In genomic region chr17:5134271-5134670, GRCm38 (mm10) we compare ENCODE assay signal across 27 mouse cellular contexts.
DNase-seq lines count a peak whose midpoint lies in the region; ATAC-seq and TF ChIP-seq lines count a peak whose summit lies in the region.
"Had no signal": no experiment of that assay in that cellular context is flagged by ENCODE, and none has a peak within 500 bp of the region (broad histone marks: within the 10 kb centered on the region; RNA-seq: fewer than 3 reads in every experiment).

No protein-coding gene starts in this region.

- TF ChIP-seq CTCF in CH12.LX (conservative IDR thresholded peaks at IDR 0.05 in 1 of 2, IDR thresholded peaks at IDR 0.05 in 1 of 2; ENCODE audit: low read depth in 2 of 2, low read length in 2 of 2): no peak

- no peak for TF ChIP-seq EP300 in CH12.LX (IDR thresholded peaks at IDR 0.05; ENCODE audit: low read length)

- no peaks in the 10 kb centered on the region for H3K9me3 ChIP-seq in kidney, embryonic 16.5 days (ENCODE audit: low read length)
- H3K9me3 ChIP-seq in CH12.LX (replicated peaks; ENCODE audit: low read length): no peaks in the 10 kb centered on the region
- no peaks in the 10 kb centered on the region for H3K9me3 ChIP-seq in midbrain, embryonic 16.5 days (replicated peaks; ENCODE audit: control insufficient read depth, low read length, poor library complexity, severe bottlenecking)
- H3K9me3 ChIP-seq: forebrain, embryonic 13.5 days; hindbrain, embryonic 13.5 days; liver, embryonic 12.5 days; megakaryocyte, embryonic 14.5 days; midbrain, embryonic 12.5 days; neural tube, embryonic 13.5 days had no signal

- H3K4me3 ChIP-seq in kidney, embryonic 16.5 days (ENCODE audit: low read length): no peak overlapping the region
- H3K4me3 ChIP-seq in CH12.LX (replicated peaks in 1 of 3; ENCODE audit: low read depth in 2 of 3, low read length in 2 of 3, poor library complexity in 1 of 3): no peak overlapping the region
- H3K4me3 ChIP-seq in midbrain, embryonic 16.5 days (ENCODE audit: low read depth, low read length): no peak overlapping the region
- H3K4me3 ChIP-seq: forebrain, embryonic 13.5 days; hindbrain, embryonic 13.5 days; liver, embryonic 12.5 days; megakaryocyte, embryonic 14.5 days; midbrain, embryonic 12.5 days; neural tube, embryonic 13.5 days had no signal

- H3K36me3 ChIP-seq in kidney, embryonic 16.5 days (ENCODE audit: insufficient read depth, low read length): 0 out of 2 replicates have a peak, but pooled peaks cover 5% of the 10 kb centered on the region
- H3K36me3 ChIP-seq in CH12.LX (replicated peaks in 1 of 2; ENCODE audit: control insufficient read depth in 1 of 2, insufficient read depth in 1 of 2, low read length in 1 of 2): peaks cover 0 to 21% of the 10 kb centered on the region in 2 experiments
- H3K36me3 ChIP-seq in midbrain, embryonic 16.5 days (ENCODE audit: control insufficient read depth, insufficient read depth, low read length): no peaks in the 10 kb centered on the region
- H3K36me3 ChIP-seq: hindbrain, embryonic 13.5 days; neural tube, embryonic 13.5 days had no signal

- no peaks in the 10 kb centered on the region for H3K79me2 ChIP-seq in CH12.LX (replicated peaks; ENCODE audit: control insufficient read depth, extremely low read depth, insufficient read depth, poor library complexity, severe bottlenecking)

- TF ChIP-seq RAD21 in CH12.LX (IDR thresholded peaks at IDR 0.05; ENCODE audit: low read depth, low read length): no peak

- WGBS in kidney, embryonic 16.5 days: 51% methylated on average over 8 of the region's 8 CpGs
- WGBS in midbrain, embryonic 16.5 days: 57% methylated on average over 8 of the region's 8 CpGs

- H3K4me2 ChIP-seq in kidney, embryonic 16.5 days (replicated peaks; ENCODE audit: low read depth, low read length): no peak overlapping the region
- H3K4me2 ChIP-seq in CH12.LX (ENCODE audit: insufficient read depth, low read depth, poor library complexity, severe bottlenecking): peak overlapping the region; percentile 30; the same call in 1 of the 2 replicates
- H3K4me2 ChIP-seq in midbrain, embryonic 16.5 days (ENCODE audit: low read length): no peak overlapping the region
- H3K4me2 ChIP-seq: forebrain, embryonic 13.5 days; heart, embryonic 11.5 days; hindbrain, embryonic 13.5 days; liver, embryonic 12.5 days; midbrain, embryonic 12.5 days; neural tube, embryonic 13.5 days had no signal

- peak; percentile 40 for DNase-seq in adrenal gland, postnatal 14 days
- DNase-seq in adrenal gland, postnatal 4 days (ENCODE audit: low spot score in 2 of 2): no peak
- DNase-seq in kidney, adult 8-10 months: peak; percentile 30 to 39
- DNase-seq in CH12.LX (ENCODE audit: extremely low read depth): no peak
- DNase-seq in kidney, postnatal 25 days: peak; percentile 60 to 74
- DNase-seq: cerebellum, adult 11 months; cerebellum, adult 9-10 months; cerebellum, postnatal 36 days; gastrocnemius, postnatal 14 days; heart, adult 18-20 months; heart, postnatal 4 days; lung, adult 18-20 months; lung, postnatal 4 days; right cerebral cortex, postnatal 14 days; thymus, postnatal 4 days had no signal

- H3K4me1 ChIP-seq in kidney, embryonic 16.5 days (ENCODE audit: insufficient read depth, low read length): peaks cover 58% of the 10 kb centered on the region
- peaks cover 17 to 80% of the 10 kb centered on the region in 2 experiments for H3K4me1 ChIP-seq in CH12.LX (ENCODE audit: control insufficient read depth in 1 of 2, insufficient read depth in 2 of 2)
- H3K4me1 ChIP-seq in midbrain, embryonic 16.5 days (ENCODE audit: control insufficient read depth, insufficient read depth, low read length): peaks cover 20% of the 10 kb centered on the region

- H3K27me3 ChIP-seq in kidney, embryonic 16.5 days (ENCODE audit: insufficient read depth, low read length): no peaks in the 10 kb centered on the region
- no peaks in the 10 kb centered on the region for H3K27me3 ChIP-seq in CH12.LX (replicated peaks)
- H3K27me3 ChIP-seq in midbrain, embryonic 16.5 days (ENCODE audit: control insufficient read depth, insufficient read depth, low read depth, low read length): no peaks in the 10 kb centered on the region
- H3K27me3 ChIP-seq: forebrain, embryonic 13.5 days; hindbrain, embryonic 13.5 days; liver, embryonic 12.5 days; megakaryocyte, embryonic 14.5 days; midbrain, embryonic 12.5 days; neural tube, embryonic 13.5 days had no signal

- no peak for ATAC-seq in kidney, embryonic 16.5 days (ENCODE audit: low FRiP score, low TSS enrichment)
- no peak for ATAC-seq in midbrain, embryonic 16.5 days
- ATAC-seq: CD4-positive, CD25-positive, alpha-beta regulatory T cell, adult 4 months; forebrain, embryonic 13.5 days; intestine, embryonic 16.5 days; liver, embryonic 12.5 days; lung, postnatal 0 days had no signal

- H3K9ac ChIP-seq in kidney, embryonic 16.5 days (replicated peaks; ENCODE audit: low read length): no peak overlapping the region
- no peak overlapping the region for H3K9ac ChIP-seq in CH12.LX (ENCODE audit: insufficient read depth, low read depth)
- H3K9ac ChIP-seq in midbrain, embryonic 16.5 days (ENCODE audit: low read depth, low read length): no peak overlapping the region
- H3K9ac ChIP-seq: forebrain, embryonic 13.5 days; hindbrain, embryonic 13.5 days; liver, embryonic 12.5 days; midbrain, embryonic 12.5 days; neural tube, embryonic 13.5 days had no signal

- in situ Hi-C loops in CH12.LX (cut with MboI; ENCODE audit: low pct_ligation_motif_present, low pct_unique_long_range_greater_than_20kb, low sequenced_read_pairs): no loop called here

- dilution Hi-C loops in CH12.LX (cut with MboI; ENCODE audit: extremely low pct_ligation_motif_present, extremely low pct_unique_long_range_greater_than_20kb, low sequenced_read_pairs): no loop called here

- no peak overlapping the region for H3K27ac ChIP-seq in kidney, embryonic 16.5 days (ENCODE audit: low read length)
- no peak overlapping the region for H3K27ac ChIP-seq in CH12.LX (ENCODE audit: insufficient read depth, low read depth)
- H3K27ac ChIP-seq in midbrain, embryonic 16.5 days (ENCODE audit: low read length): no peak overlapping the region
- H3K27ac ChIP-seq: forebrain, embryonic 13.5 days; liver, embryonic 12.5 days; midbrain, embryonic 12.5 days; neural tube, embryonic 13.5 days had no signal

- TF ChIP-seq POLR2A in CH12.LX (IDR thresholded peaks at IDR 0.05; ENCODE audit: low read depth, low read length): no peak

TF ChIP-seq in CH12.LX, 34 proteins besides CTCF, POLR2A, EP300 and RAD21:
- TF ChIP-seq NELFE (IDR thresholded peaks at IDR 0.05; ENCODE audit: low read depth, low read length) (no peak), MAX (IDR thresholded peaks at IDR 0.05; ENCODE audit: low read length) (0 out of 2 replicates have a peak, but pooled peaks have one; percentile 24)

Comparison
In these comparisons a context has a peak if more than half of its experiments do, and no peak if none do; other contexts are left out.
1. DNase-seq: peak in adrenal gland, postnatal 14 days (single experiment), kidney, adult 8-10 months (2 of 2) and kidney, postnatal 25 days (2 of 2); none in adrenal gland, postnatal 4 days (0 of 2) and CH12.LX (single experiment).